Mouse (Mus musculus) hindlimb bud, embryonic 11.5 days (tissue): Measurements from ENCODE around the gene Nexn.
"Not testable (repeated sequence)": the region's sequence is repeated elsewhere in the genome, so short reads cannot be mapped to it uniquely, and the experiment has no call there.

Source experiments
- DNase-seq: peaks from one replicate; pipeline ENCODE4 v3.0.0-alpha.2; 2012; ENCODE audit warnings: low read depth, low spot score; ENCODE audit errors: extremely low spot score

Nexn gene

DNA sequence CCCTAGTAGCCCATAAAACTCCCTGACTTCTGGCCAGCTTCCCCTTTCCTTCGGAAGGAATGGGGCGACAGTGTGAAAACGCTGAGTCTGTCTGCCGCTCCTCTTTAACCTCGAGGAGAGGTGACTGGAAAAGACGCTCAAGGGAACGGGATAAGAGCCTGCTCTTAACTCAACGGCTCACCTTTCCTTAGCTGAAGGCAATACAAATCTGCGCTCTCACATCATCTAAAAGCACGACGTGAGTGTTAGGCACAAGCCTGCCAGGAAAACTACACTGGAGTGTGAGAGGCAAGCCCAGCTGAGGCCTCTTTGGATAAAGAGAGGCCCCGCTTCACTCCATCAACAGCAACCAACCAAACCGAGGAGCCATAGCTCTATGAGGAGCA, at the start of gene Nexn:
Gene Nexn (minus strand): TSS at position 315 of the 386 bp plus-strand sequence.
- no peak for DNase-seq

- peak; percentile 58 for DNase-seq
These were observed 49.5 kb upstream of the Nexn start for GRCm38 (mm10) chr3:152315613-152316012.

DNA sequence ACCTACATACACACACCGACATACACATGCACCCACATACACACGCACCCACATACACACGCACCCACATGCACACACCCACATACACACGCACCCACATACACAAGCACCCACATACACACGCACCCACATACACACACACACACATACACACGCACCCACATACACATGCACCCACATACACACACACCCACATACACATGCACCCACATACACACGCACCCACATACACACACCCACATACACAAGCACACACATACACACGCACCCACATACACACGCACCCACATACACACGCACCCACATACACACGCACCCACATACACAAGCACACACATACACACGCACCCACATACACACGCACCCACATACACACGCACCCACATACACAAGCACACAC, 48.5 kb upstream of the Nexn start:
- DNase-seq: not testable (repeated sequence)

- no peak for DNase-seq
These were observed 43.1 kb upstream of the Nexn start for GRCm38 (mm10) chr3:152309250-152309645.

- DNase-seq: no peak
These were observed 42.5 kb upstream of the Nexn start for GRCm38 (mm10) chr3:152308485-152309249.

GRCm38 (mm10) chr3:152305971-152306370, 39.8 kb upstream of the Nexn start:
- no peak for DNase-seq

- DNase-seq: no peak
These were observed 38.9 kb upstream of the Nexn start for GRCm38 (mm10) chr3:152305080-152305479.

GRCm38 (mm10) chr3:152304093-152304815, 38.1 kb upstream of the Nexn start:
- DNase-seq: no peak

DNA sequence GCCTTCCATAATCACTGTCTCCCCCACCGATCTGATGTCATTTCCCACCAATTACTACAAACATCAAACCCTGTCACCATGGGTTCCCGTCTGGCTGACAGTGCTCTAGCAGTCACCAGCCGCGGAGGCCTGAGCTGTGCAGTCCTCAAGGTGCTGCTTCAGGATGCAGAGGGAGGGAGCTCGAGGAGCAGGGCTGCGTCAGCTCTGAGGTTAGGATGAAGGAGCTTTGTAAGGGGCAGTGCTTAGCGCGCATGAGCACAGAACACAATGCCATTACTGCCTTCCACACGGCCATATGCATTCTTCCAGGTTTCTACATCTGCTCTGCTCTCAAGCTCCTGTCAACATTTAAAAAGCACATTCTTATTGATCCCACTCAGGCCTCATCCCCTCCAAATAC, 36.8 kb upstream of the Nexn start:
- no peak for DNase-seq

- DNase-seq: no peak
These were observed 34.5 kb upstream of the Nexn start for GRCm38 (mm10) chr3:152300376-152301337.

DNA sequence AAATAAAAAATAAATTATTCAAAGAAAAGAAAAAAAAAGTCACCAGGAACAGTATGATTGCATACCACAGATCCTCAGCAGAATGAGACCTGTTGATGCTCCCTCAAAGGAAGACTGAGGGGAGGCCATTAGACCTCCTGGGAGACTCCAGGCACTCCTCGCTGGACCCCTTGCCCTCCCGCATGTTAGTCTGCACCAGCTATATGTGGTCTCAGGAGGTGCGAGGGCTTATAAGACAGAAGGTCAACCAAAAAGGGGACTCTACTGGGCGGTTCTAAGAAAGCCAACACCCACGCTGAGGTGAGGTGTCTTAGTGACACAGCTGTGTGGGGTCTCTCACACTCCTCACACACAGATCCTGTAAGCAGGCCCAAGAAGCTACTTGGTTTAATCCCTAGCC, 29.7 kb upstream of the Nexn start:
- DNase-seq: no peak

- DNase-seq: no peak
These were observed 28.2 kb upstream of the Nexn start for GRCm38 (mm10) chr3:152294400-152294799.

DNA sequence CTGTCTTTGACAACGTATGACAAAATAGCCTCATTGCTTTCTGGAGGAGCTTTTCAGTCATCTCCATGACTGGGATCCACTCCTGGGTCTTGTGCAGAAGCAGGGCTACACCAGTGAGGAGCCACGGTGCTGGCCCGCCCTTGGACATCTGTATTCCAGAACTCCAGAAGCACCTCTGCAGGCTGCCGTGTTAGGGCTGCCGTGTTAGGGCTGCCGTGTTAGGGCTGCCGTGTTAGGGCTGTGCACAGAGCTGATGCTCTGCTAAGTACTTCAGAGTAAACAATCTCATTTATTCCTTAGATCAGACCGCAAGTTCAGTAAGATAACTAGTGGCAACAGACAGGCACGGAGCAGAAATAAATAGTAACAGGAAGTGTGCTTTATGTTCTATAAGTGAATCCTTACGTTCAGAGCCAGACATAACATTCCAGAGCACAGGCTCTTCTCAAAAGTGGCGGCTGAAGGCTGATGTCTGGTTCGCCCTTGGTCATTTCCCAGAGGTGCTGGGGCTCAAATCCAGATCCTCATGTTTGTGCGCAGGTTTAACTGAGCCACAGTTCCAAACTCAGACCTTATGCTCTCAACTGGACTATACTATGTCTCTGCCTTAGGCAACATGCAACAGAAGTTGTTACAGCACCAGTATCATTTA, 27.5 kb upstream of the Nexn start:
- no peak for DNase-seq

- no peak for DNase-seq
These were observed 25.7 kb upstream of the Nexn start for GRCm38 (mm10) chr3:152291895-152292294.

DNA sequence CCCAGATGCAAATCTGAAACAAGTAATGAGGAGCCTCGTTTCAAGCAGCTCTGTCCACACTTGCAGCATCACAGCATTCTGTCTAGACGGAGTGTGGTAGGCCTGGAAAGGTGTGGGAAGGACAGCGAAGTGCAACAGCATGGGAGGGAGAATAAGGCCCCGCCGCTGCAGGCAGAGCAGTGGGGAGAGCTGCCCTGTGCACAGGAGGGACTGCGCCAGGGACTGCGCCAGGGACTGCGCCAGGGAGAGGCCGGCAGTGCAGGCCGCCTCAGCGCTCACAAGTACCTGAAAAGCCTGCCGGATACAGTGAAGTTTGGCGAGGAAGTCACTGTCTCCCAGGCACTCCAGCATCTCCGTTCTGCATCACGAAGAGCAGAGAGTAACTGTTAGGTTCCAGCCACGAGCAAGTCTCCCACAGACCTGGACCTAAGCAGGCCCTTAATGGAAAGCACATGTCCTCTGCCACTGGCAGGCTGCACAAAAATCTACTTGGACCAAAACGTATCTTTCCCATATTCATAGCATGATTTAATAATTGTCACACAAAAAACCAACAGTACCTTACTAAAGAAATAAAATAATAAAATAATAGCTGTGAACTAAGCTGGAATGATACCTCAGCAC, 24.1 kb upstream of the Nexn start:
- no peak for DNase-seq

GRCm38 (mm10) chr3:152288740-152289139, 22.6 kb upstream of the Nexn start:
- no peak for DNase-seq

DNA sequence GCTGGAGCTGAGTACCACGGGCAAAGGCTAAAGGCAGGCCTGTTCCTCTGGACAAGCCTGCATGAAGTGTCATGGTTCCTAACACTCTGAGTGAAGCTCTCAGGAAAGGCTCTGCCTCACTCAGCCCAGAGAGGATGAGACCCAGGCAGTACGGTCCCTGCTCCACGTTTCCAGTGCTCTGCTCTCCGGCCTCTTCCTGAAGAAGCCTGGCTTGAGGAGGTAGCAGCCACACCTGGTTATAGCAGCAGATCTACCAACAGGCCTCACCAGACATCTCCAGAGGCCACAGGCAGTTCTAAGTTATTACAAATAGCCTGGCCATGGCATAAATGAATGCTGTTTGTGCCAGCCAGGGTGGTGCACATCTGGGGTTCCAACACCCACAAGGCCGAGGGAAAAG, 22.1 kb upstream of the Nexn start:
- DNase-seq: no peak

DNA sequence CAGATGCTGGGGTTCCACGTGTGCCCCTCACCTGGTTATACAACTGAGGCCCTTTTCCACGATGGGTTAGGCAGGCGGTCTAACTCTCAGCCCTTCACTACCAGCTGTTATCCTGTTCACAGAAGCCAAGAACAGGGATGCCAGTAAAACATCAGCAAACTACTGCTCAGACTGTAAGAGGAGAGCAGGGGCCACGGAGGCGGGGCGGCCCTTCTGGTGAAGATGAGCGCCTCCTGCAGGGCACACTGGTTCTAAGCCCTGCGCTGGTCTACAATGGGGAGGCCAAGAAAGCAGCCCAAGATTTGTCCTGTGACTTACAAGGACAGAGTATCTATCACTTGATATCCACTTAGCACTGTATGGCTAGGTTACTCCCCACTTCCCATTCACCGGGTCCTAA, 21.7 kb upstream of the Nexn start:
- DNase-seq: no peak

DNA sequence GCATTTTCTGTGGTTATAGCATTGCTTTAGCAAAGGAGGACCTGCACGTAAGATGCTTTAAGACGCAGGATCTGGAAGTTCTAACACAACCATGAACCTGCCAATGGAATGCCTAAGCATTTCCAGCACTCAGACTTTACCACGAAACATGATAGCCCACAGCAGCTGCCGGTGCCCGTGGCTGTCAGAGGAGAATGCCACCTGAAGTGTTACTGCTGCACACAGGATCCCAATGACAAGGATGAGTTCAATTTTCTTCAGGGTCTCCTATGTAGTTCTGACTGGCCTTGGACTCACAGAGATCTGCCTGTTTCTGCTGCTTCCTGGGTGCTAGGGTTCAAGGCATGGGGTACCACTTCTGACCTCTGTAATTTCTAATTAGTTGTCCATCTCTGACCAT, 18.6 kb upstream of the Nexn start:
- no peak for DNase-seq

DNA sequence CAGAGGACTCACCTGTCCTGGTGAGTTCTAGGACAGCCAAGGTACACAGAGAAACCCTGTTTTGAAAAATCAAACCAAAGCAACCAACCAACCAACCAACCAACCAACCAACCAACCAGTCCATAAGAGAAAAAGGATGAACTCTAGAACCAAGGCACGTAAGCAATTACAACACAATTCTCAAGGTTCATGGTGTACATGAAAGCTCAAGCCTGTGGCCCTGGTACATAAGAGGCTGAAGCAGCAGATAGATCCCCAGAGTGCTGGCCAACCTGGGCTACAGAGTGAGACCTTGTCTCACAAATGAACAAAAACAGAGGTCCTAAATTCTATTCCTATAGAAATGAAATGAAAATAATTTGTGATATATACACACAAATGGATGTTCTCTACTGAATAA, 18.2 kb upstream of the Nexn start:
- DNase-seq: no peak
